Mouse (Mus musculus) ovary, adult 2 months (tissue): ENCODE results near the gene 9130023H24Rik. TPM values are rescaled to one million over a fixed set of nuclear protein-coding genes. Genes with fewer than 3 reads are reported as not detected.

Source experiments
- polyA plus RNA-seq: library from polyadenylated mRNA; depleted of rRNA; stranded (reverse); fragments of >200 nt; gene quantifications from 2 replicates; pipeline ENCODE4 v1.2.3, GENCODE M21; 2012; rRNA removed

Gene 9130023H24Rik
- 1.8 and 2.7 TPM in 2 replicates for polyA plus RNA-seq

GRCm38 (mm10) chr7:128237927-128238778 lies at the start of gene 9130023H24Rik:
Gene 9130023H24Rik (minus strand): TSS chr7:128238031.

GRCm38 (mm10) chr7:128265411-128265810 lies 27.6 kb upstream of the 9130023H24Rik start, which contains the start of gene Slc5a2:
Gene Slc5a2 (plus strand): TSS chr7:128265657.

DNA sequence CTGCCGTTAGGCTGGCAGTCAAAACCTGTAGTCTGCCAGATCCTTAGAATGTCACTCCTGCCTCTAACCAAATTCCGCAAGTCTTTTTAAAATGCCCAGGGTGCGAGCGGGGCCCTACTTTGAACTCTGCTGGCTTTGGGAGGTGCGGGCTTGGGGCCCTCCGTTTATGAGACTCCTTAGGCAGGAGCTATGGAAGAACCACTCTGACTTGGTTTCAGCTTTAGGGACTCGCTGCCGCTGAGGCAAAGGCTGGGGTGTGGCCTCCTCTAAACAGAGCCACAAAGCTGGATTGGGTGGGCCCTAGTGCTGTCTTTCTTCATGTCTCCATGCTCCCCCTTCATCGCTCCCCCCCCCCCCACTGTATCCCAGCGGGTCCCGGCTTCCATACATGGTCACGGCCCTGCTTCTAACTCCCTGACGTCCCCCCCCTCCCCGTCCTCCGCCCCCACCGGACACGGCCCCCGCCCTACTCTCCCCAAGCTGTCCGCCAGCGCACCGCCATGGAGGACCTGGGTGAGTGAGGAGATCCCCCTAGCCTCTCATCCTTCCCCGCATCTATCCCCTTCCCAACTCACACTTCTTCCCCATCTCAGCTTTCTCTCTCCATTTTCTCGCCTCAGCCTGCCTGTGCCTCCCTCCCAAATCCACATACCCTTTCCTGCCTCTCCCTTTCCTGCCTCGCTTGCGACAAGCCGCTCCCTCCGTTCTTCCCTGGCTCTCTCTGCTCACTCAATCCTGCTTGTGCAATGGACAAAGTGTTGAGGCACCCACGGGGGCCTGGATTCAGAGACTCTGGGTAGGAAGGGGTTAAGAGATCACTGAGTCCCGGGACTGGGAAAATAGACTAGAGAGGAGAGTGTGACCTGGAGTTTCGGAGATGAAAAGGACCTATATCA lies 8.9 kb upstream of the 9130023H24Rik start, which contains the start of gene Tgfb1i1:
Gene Tgfb1i1 (plus strand): TSS at position 317 of the 896 bp plus-strand sequence.

GRCm38 (mm10) chr7:128236856-128237592 lies 807 bp downstream of the 9130023H24Rik start, which contains the start of gene Armc5:
Gene Armc5 (plus strand): TSS chr7:128237342.

GRCm38 (mm10) chr7:128206152-128206551 lies 31.7 kb downstream of the 9130023H24Rik start, which contains the start of gene Cox6a2:
Gene Cox6a2 (minus strand): TSS chr7:128206387.

Other genes with a start within 250 kb of the 9130023H24Rik start
- gene Pycard, start 244.2 kb downstream of the 9130023H24Rik start, polyA plus RNA-seq: 60.1 and 71.2 TPM in 2 replicates
- gene Trim72, start 234.1 kb downstream of the 9130023H24Rik start, polyA plus RNA-seq: 0.97 and 1.1 TPM in 2 replicates
- 5.6 and 6.6 TPM in 2 replicates for gene Itgam, start 175.4 kb downstream of the 9130023H24Rik start, polyA plus RNA-seq
- 0.03 TPM in 1 of 2 replicates, not detected in the other for gene Gm49368, start 175.3 kb downstream of the 9130023H24Rik start, polyA plus RNA-seq
- gene Itgax, start 108.5 kb downstream of the 9130023H24Rik start, polyA plus RNA-seq: 2.1 and 2.3 TPM in 2 replicates
- gene Itgad, start 83.7 kb downstream of the 9130023H24Rik start, polyA plus RNA-seq: 0.07 and 0.10 TPM in 2 replicates
- gene Cox6a2, start 31.6 kb downstream of the 9130023H24Rik start, polyA plus RNA-seq: 1.6 and 1.8 TPM in 2 replicates
- gene Armc5, start 689 bp downstream of the 9130023H24Rik start, polyA plus RNA-seq: 60.6 and 67.5 TPM in 2 replicates
- gene Tgfb1i1, start 8.8 kb upstream of the 9130023H24Rik start, polyA plus RNA-seq: 178 and 180 TPM in 2 replicates
- 0.31 and 0.77 TPM in 2 replicates for gene Slc5a2, start 27.6 kb upstream of the 9130023H24Rik start, polyA plus RNA-seq
- gene BC017158, start 60.1 kb upstream of the 9130023H24Rik start, polyA plus RNA-seq: 96.8 and 102 TPM in 2 replicates
- 9.9 and 17.0 TPM in 2 replicates for gene Rgs10, start 180.7 kb upstream of the 9130023H24Rik start, polyA plus RNA-seq
- gene Tial1, start 223.7 kb upstream of the 9130023H24Rik start, polyA plus RNA-seq: 33.9 and 36.5 TPM in 2 replicates